Mouse (Mus musculus) NIH3T3 (cell line): Measurements from ENCODE around the gene Angptl7.

Source experiments
- DNase-seq: peaks from one replicate; pipeline ENCODE4 v3.0.0-alpha.2; 2012; ENCODE audit warnings: low read depth

Gene Angptl7

GRCm38 (mm10) chr4:148455477-148456025, 44.7 kb downstream of the Angptl7 start:
- DNase-seq: no peak

GRCm38 (mm10) chr4:148453707-148454106, 46.6 kb downstream of the Angptl7 start:
- DNase-seq: no peak

GRCm38 (mm10) chr4:148448853-148449245, 51.4 kb downstream of the Angptl7 start:
- peak; percentile 39 for DNase-seq

- peak; percentile 95 for DNase-seq
These were observed 51.9 kb downstream of the Angptl7 start, which contains the start of gene Mtor for GRCm38 (mm10) chr4:148448179-148448852. TSS of gene Mtor (plus strand) at chr4:148448611.
